Mouse (Mus musculus) lung, embryonic 15.5 days (tissue): ENCODE data around the gene Ctsa. TPM values are rescaled to one million over a fixed set of nuclear protein-coding genes. Genes with fewer than 3 reads are reported as not detected.
A peak's percentile ranks its signal among the peaks of the same experiment; 100 is the strongest.
"Not testable (repeated sequence)": the region's sequence is repeated elsewhere in the genome, so short reads cannot be mapped to it uniquely, and the experiment has no call there.

Experiments
- ATAC-seq: fragments of 200-750 bp; cut with Nextera tagmentation; 2 replicates; pipeline ENCODE4 v1.8.0; 2017; ENCODE audit warnings: moderate number of reproducible peaks, borderline replicate concordance; ENCODE audit not compliant: low FRiP score, low TSS enrichment; ENCODE audit errors: extremely low read depth
- H3K27ac ChIP-seq: fragments of 300-500 bp; sonication (generic); 2 replicates; pipeline ENCODE4 v1.5.1; 2015; ENCODE audit warnings: moderate library complexity, mild to moderate bottlenecking, inconsistent platforms
- H3K27me3 ChIP-seq: fragments of 300-500 bp; sonication (generic); 2 replicates; pipeline ENCODE4 v1.6.1; 2015; ENCODE audit warnings: inconsistent platforms
- H3K36me3 ChIP-seq: fragments of 300-500 bp; sonication (generic); 2 replicates; pipeline ENCODE4 v1.6.1; 2015; ENCODE audit warnings: inconsistent platforms
- H3K4me1 ChIP-seq: fragments of 300-500 bp; sonication (generic); 2 replicates; pipeline ENCODE4 v1.6.1; 2015; ENCODE audit warnings: inconsistent platforms
- H3K4me2 ChIP-seq: fragments of 300-500 bp; sonication (generic); 2 replicates; pipeline ENCODE4 v1.6.1; 2015; ENCODE audit warnings: inconsistent platforms, mild to moderate bottlenecking, moderate library complexity
- H3K4me3 ChIP-seq: fragments of 300-500 bp; sonication (generic); 2 replicates; pipeline ENCODE4 v1.5.1; 2015; ENCODE audit warnings: mild to moderate bottlenecking, inconsistent platforms
- H3K9ac ChIP-seq: fragments of 300-500 bp; sonication (generic); 2 replicates; pipeline ENCODE4 v1.6.1; 2015; ENCODE audit warnings: inconsistent platforms
- H3K9me3 ChIP-seq: fragments of 300-500 bp; sonication (generic); 2 replicates; pipeline ENCODE4 v1.6.1; 2016; ENCODE audit warnings: inconsistent platforms
- WGBS: fragments of 180-500 bp; shearing (Covaris S2); methylation state at CpG from one replicate; pipeline ENCODE4 v1.1.7; 2015; 5-methylcytosine and 5-hydroxymethylcytosine counted together
- polyA plus RNA-seq: library from polyadenylated mRNA; unstranded; fragments of >200 nt; fragmentation: Nextera tagmentation; extraction: Ambion mirVana; gene quantifications from 2 replicates; pipeline ENCODE4 v1.2.1, GENCODE M21; 2015

Gene Ctsa
- polyA plus RNA-seq, 1 experiment from 2014 or later, result 139 TPM

GRCm38 (mm10) chr2:164829090-164829489 is 3.6 kb upstream of the Ctsa start:
- H3K4me2 ChIP-seq, result no peak overlapping the region
- ATAC-seq, result no peak
- 95% methylated on average over 1 of the region's 1 CpGs for WGBS
- no peaks in the 10 kb centered on the region for H3K27me3 ChIP-seq
- no peak overlapping the region for H3K9ac ChIP-seq
- H3K27ac ChIP-seq, result no peak overlapping the region
- peaks cover 29% of the 10 kb centered on the region for H3K36me3 ChIP-seq
- H3K9me3 ChIP-seq, result no peaks in the 10 kb centered on the region
- no peak overlapping the region for H3K4me3 ChIP-seq
- H3K4me1 ChIP-seq, result peaks cover 12% of the 10 kb centered on the region

- H3K27me3 ChIP-seq, result no peaks in the 10 kb centered on the region
- H3K9me3 ChIP-seq, result no peaks in the 10 kb centered on the region
- no peak overlapping the region for H3K4me3 ChIP-seq
- 79% methylated on average over 10 of the region's 10 CpGs for WGBS
- no peak for ATAC-seq
- H3K36me3 ChIP-seq, result peaks cover 18% of the 10 kb centered on the region
- H3K9ac ChIP-seq, result no peak overlapping the region
- H3K4me1 ChIP-seq, result peaks cover 21% of the 10 kb centered on the region
- H3K27ac ChIP-seq, result no peak overlapping the region
- H3K4me2 ChIP-seq, result no peak overlapping the region
Observed at GRCm38 (mm10) chr2:164831029-164831428, 1.6 kb upstream of the Ctsa start.

- H3K36me3 ChIP-seq, result peaks cover 12% of the 10 kb centered on the region; the same call in 1 of the 2 replicates
- H3K27ac ChIP-seq, result peak overlapping the region; percentile 92
- no peak for ATAC-seq
Observed at GRCm38 (mm10) chr2:164832032-164832747, 483 bp upstream of the Ctsa start.

GRCm38 (mm10) chr2:164833314-164833959 is 764 bp downstream of the Ctsa start, which contains the start of gene Neurl2:
Neurl2 (minus strand) TSS chr2:164833456.
- peaks cover 21% of the 10 kb centered on the region for H3K4me1 ChIP-seq
- peak within 1 kb of the TSS; percentile 67 for H3K4me3 ChIP-seq
- no peaks in the 10 kb centered on the region for H3K27me3 ChIP-seq
- H3K9ac ChIP-seq, result peak within 1 kb of the TSS; percentile 77
- peak within 1 kb of the TSS; percentile 98 for H3K4me2 ChIP-seq
- ATAC-seq, result peak; percentile 76
- peaks cover 16% of the 10 kb centered on the region for H3K36me3 ChIP-seq
- H3K27ac ChIP-seq, result peak within 1 kb of the TSS; percentile 92
- H3K9me3 ChIP-seq, result no peaks in the 10 kb centered on the region
- WGBS, result under 1% methylated on average over 31 of the region's 31 CpGs

More at GRCm38 (mm10) chr2:164832032-164832747, 483 bp upstream of the Ctsa start:
- no peaks in the 10 kb centered on the region for H3K27me3 ChIP-seq
- H3K4me2 ChIP-seq, result peak overlapping the region; percentile 98
- WGBS, result 55% methylated on average over 16 of the region's 16 CpGs
- H3K4me3 ChIP-seq, result peak overlapping the region; percentile 67
- no peaks in the 10 kb centered on the region for H3K9me3 ChIP-seq
- peaks cover 21% of the 10 kb centered on the region for H3K4me1 ChIP-seq
- H3K9ac ChIP-seq, result peak overlapping the region; percentile 77

- Histone ChIP-seq H3K27me3 (no peaks in the 10 kb centered on the region), H3K4me2 (peak overlapping the region; percentile 98), H3K4me1 (peaks cover 21% of the 10 kb centered on the region), H3K36me3 (peaks cover 25% of the 10 kb centered on the region), H3K4me3 (peak overlapping the region; percentile 67), H3K27ac (no peak overlapping the region), H3K9ac (peak overlapping the region; percentile 77), H3K9me3 (no peaks in the 10 kb centered on the region)
- no peak for ATAC-seq
- WGBS, result 39% methylated on average over 8 of the region's 8 CpGs
Observed at GRCm38 (mm10) chr2:164834531-164834930, 1.9 kb downstream of the Ctsa start.

- H3K9ac ChIP-seq, result no peak overlapping the region
- no peak overlapping the region for H3K4me3 ChIP-seq
- no peaks in the 10 kb centered on the region for H3K27me3 ChIP-seq
- no peak overlapping the region for H3K27ac ChIP-seq
- peaks cover 32% of the 10 kb centered on the region for H3K36me3 ChIP-seq
- WGBS, result 92% methylated on average over 4 of the region's 4 CpGs
- no peak for ATAC-seq
- peak overlapping the region; percentile 98; the same call in 1 of the 2 replicates for H3K4me2 ChIP-seq
- peaks cover 21% of the 10 kb centered on the region for H3K4me1 ChIP-seq
- no peaks in the 10 kb centered on the region for H3K9me3 ChIP-seq
Observed at GRCm38 (mm10) chr2:164835164-164835563, 2.5 kb downstream of the Ctsa start.

- H3K4me2 ChIP-seq, result no peak overlapping the region
- WGBS, result 56% methylated on average over 3 of the region's 3 CpGs
- H3K27ac ChIP-seq, result no peak overlapping the region
- H3K27me3 ChIP-seq, result no peaks in the 10 kb centered on the region
- H3K4me3 ChIP-seq, result no peak overlapping the region
- ATAC-seq, result no peak
- H3K4me1 ChIP-seq, result no peaks in the 10 kb centered on the region
- H3K9ac ChIP-seq, result no peak overlapping the region
- no peaks in the 10 kb centered on the region for H3K9me3 ChIP-seq
- H3K36me3 ChIP-seq, result peaks cover 18% of the 10 kb centered on the region
Observed at GRCm38 (mm10) chr2:164845782-164846181, 13.1 kb downstream of the Ctsa start.

- Histone ChIP-seq H3K4me2 (no peak overlapping the region), H3K27me3 (no peaks in the 10 kb centered on the region), H3K27ac (no peak overlapping the region), H3K9me3 (no peaks in the 10 kb centered on the region), H3K4me1 (peaks cover 4% of the 10 kb centered on the region), H3K9ac (no peak overlapping the region), H3K4me3 (no peak overlapping the region), H3K36me3 (peaks cover 34% of the 10 kb centered on the region)
- 61% methylated on average over 8 of the region's 8 CpGs for WGBS
- no peak for ATAC-seq
Observed at GRCm38 (mm10) chr2:164850061-164850460, 17.4 kb downstream of the Ctsa start.

- H3K27me3 ChIP-seq, ATAC-seq, H3K9ac ChIP-seq, H3K27ac ChIP-seq, H3K9me3 ChIP-seq: not testable (repeated sequence)
- peaks cover 22% of the 10 kb centered on the region for H3K36me3 ChIP-seq
- peaks cover 43% of the 10 kb centered on the region for H3K4me1 ChIP-seq
- H3K4me2 ChIP-seq, result peak overlapping the region; percentile 94
- 76% methylated on average over 5 of the region's 5 CpGs for WGBS
- H3K4me3 ChIP-seq, result peak overlapping the region; percentile 57; the same call in 1 of the 2 replicates
Observed at GRCm38 (mm10) chr2:164855572-164855971, 22.9 kb downstream of the Ctsa start.

GRCm38 (mm10) chr2:164856309-164857100 is 23.8 kb downstream of the Ctsa start:
- Histone ChIP-seq H3K9ac (peak overlapping the region; percentile 41), H3K4me3 (peak overlapping the region; percentile 57), H3K27ac (peak overlapping the region; percentile 59; the same call in 1 of the 2 replicates), H3K4me2 (peak overlapping the region; percentile 94), H3K4me1 (peaks cover 52% of the 10 kb centered on the region), H3K9me3 (no peaks in the 10 kb centered on the region), H3K36me3 (peaks cover 15% of the 10 kb centered on the region), H3K27me3 (no peaks in the 10 kb centered on the region)
- ATAC-seq, result no peak
- under 1% methylated on average over 42 of the region's 42 CpGs for WGBS

- peak within 1 kb of the TSS; percentile 59 for H3K27ac ChIP-seq
- under 1% methylated on average over 47 of the region's 47 CpGs for WGBS
- H3K9me3 ChIP-seq, result no peaks in the 10 kb centered on the region
Observed at GRCm38 (mm10) chr2:164857101-164857821, 24.6 kb downstream of the Ctsa start, which contains the start of gene Pltp. Pltp (minus strand) TSS chr2:164857711.

More at GRCm38 (mm10) chr2:164857101-164857821, 24.6 kb downstream of the Ctsa start, which contains the start of gene Pltp:
- Histone ChIP-seq H3K36me3 (0 out of 2 replicates have a peak, but pooled peaks cover 8% of the 10 kb centered on the region), H3K27me3 (no peaks in the 10 kb centered on the region), H3K4me2 (peak within 1 kb of the TSS; percentile 94), H3K4me3 (peak within 1 kb of the TSS; percentile 57), H3K9ac (peak within 1 kb of the TSS; percentile 41), H3K4me1 (peaks cover 60% of the 10 kb centered on the region)
- peak; percentile 73 for ATAC-seq
